Mouse (Mus musculus) stomach, embryonic 16.5 days (tissue): ENCODE results near the gene Nupl1. TPM values are rescaled to one million over a fixed set of nuclear protein-coding genes. Genes with fewer than 3 reads are reported as not detected.

Source experiments
- ATAC-seq: fragments of 200-750 bp; cut with Nextera tagmentation; 2 replicates; pipeline ENCODE4 v1.8.0; 2017; ENCODE audit warnings: moderate number of reproducible peaks, moderate TSS enrichment; ENCODE audit not compliant: insufficient read depth, low FRiP score
- H3K27ac ChIP-seq: fragments of 300-500 bp; sonication (generic); 2 replicates; pipeline ENCODE4 v1.5.1; 2014; ENCODE audit warnings: low read length
- H3K27me3 ChIP-seq: fragments of 300-500 bp; sonication (generic); 2 replicates; pipeline ENCODE4 v1.6.1; 2014; ENCODE audit warnings: low read length, control low read depth, mixed read lengths; ENCODE audit not compliant: control insufficient read depth, insufficient read depth
- H3K36me3 ChIP-seq: fragments of 300-500 bp; sonication (generic); 2 replicates; pipeline ENCODE4 v1.6.1; 2014; ENCODE audit warnings: low read length; ENCODE audit not compliant: control insufficient read depth, insufficient read depth
- H3K4me1 ChIP-seq: fragments of 300-500 bp; sonication (generic); 2 replicates; pipeline ENCODE4 v1.6.1; 2014; ENCODE audit warnings: low read length, control low read depth, mixed read lengths; ENCODE audit not compliant: control insufficient read depth, insufficient read depth
- H3K4me2 ChIP-seq: fragments of 300-500 bp; sonication (generic); 2 replicates; pipeline ENCODE4 v1.6.1; 2014; ENCODE audit warnings: low read depth, low read length, mixed read lengths
- H3K4me3 ChIP-seq: fragments of 300-500 bp; sonication (generic); replicated peaks from 2 replicates; pipeline ENCODE4 v1.5.1; 2014; ENCODE audit warnings: mild to moderate bottlenecking, low read length
- H3K9ac ChIP-seq: fragments of 300-500 bp; sonication (generic); 2 replicates; pipeline ENCODE4 v1.6.1; 2014; ENCODE audit warnings: low read length
- H3K9me3 ChIP-seq: fragments of 300-500 bp; sonication (generic); replicated peaks from 2 replicates; pipeline ENCODE4 v1.6.1; 2016; ENCODE audit warnings: low read length, control low read depth; ENCODE audit not compliant: control insufficient read depth
- WGBS: fragments of 180-500 bp; shearing (Covaris S2); extraction: QIAGEN DNeasy Blood & Tissue Kit; methylation state at CpG from one replicate; pipeline ENCODE4 v1.1.7; 2014; 5-methylcytosine and 5-hydroxymethylcytosine counted together
- polyA plus RNA-seq: library from polyadenylated mRNA; unstranded; fragments of >200 nt; fragmentation: Nextera tagmentation; extraction: Ambion mirVana; gene quantifications from 2 replicates; pipeline ENCODE4 v1.2.1, GENCODE M21; 2015

Gene Nupl1
- 0.08 and 0.10 TPM in 2 replicates for polyA plus RNA-seq

DNA sequence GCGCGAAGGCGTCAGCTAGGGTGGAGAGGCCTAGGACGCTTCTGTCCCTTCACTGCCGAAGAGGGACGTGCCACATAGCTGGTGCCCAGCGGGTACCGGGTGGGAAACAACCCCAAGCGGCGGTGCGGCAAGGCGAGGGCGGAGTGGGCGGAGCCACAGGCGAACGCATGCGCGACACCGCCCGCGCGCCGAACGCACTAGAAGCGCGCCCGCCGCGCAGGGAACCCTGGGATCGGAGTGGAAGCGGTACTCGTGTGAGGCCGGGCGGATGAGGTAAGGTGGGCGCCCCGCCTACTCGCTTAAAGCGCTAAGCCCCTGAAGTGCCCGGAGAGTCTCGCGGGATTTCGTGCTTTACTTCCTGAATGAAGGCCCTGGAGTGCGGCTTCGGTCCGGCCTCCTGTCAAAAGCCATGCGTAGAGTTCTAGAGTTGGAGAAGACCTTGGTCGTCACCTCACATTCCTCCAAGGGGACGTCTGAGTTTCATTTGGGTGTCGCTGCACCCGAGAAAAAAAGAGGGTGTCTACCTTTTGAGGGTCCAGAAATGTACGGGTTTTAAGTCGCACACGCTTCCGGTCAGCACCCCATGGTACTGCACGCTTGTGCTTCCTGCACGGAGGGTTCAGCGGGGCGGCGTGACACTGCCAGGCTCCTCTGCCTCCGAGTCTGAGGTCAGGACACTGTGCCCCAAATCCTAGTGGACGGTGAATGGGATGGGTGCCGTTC lies at the start of gene Nupl1, which contains the start of gene Gm49336:
Gene Nupl1, minus strand, starts transcription at position 151 of the 723 bp plus-strand sequence.
Gene Gm49336, minus strand, starts transcription at position 227 of the 723 bp plus-strand sequence.
- no peaks in the 10 kb centered on the region for H3K27me3 ChIP-seq
- peak within 1 kb of the TSS; percentile 94 for H3K4me3 ChIP-seq
- peak within 1 kb of the TSS; percentile 77 for H3K4me2 ChIP-seq
- no peaks in the 10 kb centered on the region for H3K36me3 ChIP-seq
- H3K9ac ChIP-seq, result peak within 1 kb of the TSS; percentile 96
- H3K27ac ChIP-seq, result peak within 1 kb of the TSS; percentile 94
- peaks cover 14% of the 10 kb centered on the region for H3K4me1 ChIP-seq
- ATAC-seq, result peak; percentile 99
- no peaks in the 10 kb centered on the region for H3K9me3 ChIP-seq
- WGBS, result under 1% methylated on average over 62 of the region's 62 CpGs

DNA sequence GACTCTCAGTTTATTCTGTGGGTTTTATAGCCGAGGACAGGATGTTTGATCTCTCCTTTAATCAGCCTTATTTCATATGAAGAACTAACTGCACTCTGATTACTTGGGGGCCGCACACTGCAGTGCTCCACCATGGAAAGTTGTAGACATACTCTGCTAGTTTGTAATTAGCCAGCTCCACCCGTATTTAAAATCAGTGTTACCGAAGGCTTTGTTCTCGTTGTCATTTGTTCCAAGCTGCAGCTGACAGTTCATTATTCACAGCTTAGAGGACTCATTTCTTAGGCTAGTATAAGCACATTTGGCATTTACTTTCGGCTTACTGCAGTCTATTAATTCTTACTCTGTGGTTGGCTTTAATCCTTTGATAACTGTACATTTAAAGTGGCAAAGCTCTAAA lies 49.8 kb upstream of the Nupl1 start:
- H3K36me3 ChIP-seq, result no peaks in the 10 kb centered on the region; the same call in 1 of the 2 replicates
- H3K4me1 ChIP-seq, result no peaks in the 10 kb centered on the region
- no peak overlapping the region for H3K27ac ChIP-seq
- H3K4me2 ChIP-seq, result no peak overlapping the region
- no peak overlapping the region for H3K4me3 ChIP-seq
- no peaks in the 10 kb centered on the region for H3K9me3 ChIP-seq
- WGBS, result 54% methylated on average over 6 of the region's 6 CpGs
- no peak for ATAC-seq
- H3K9ac ChIP-seq, result no peak overlapping the region
- no peaks in the 10 kb centered on the region for H3K27me3 ChIP-seq

DNA sequence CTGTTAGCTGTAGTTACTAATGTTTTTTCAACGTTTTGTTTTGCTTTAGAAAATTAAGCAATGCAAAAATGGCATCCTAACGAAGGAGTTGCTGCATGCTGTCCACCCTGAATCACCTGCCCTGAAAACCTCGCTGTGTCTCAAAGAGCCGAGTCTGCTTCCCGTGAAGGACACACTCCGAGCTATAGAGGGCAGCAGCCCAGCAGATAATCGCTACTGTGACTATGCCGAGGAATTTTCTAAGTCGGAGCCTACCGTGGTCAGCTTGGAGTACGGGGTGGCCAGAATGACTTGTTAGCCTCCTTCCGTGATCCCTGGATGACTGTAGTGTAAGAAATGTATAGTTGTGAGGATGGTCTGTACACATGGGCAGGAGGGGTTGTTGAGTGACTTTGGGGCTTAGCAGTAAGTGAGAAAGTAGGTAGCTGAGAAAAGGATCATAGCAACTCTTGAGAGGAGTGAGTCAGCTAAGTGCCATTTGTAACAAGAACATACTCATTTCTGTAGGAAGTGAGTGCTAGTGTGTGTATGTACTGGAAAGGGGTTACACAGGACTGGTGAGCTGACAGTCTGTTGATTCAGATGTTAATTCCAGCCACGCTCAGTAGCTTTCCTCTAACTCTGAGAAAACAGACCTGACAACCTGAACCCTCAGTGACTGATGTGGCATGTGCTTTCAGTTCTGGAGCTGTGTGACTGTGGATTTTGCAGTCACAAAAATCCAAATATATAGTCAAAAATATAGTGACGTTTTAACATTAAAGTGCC lies 49.2 kb upstream of the Nupl1 start:
- Histone ChIP-seq H3K4me3 (no peak overlapping the region), H3K4me1 (no peaks in the 10 kb centered on the region), H3K9ac (no peak overlapping the region), H3K27me3 (no peaks in the 10 kb centered on the region), H3K9me3 (no peaks in the 10 kb centered on the region), H3K36me3 (no peaks in the 10 kb centered on the region; the same call in 1 of the 2 replicates), H3K4me2 (no peak overlapping the region), H3K27ac (no peak overlapping the region)
- no peak for ATAC-seq
- WGBS, result 77% methylated on average over 14 of the region's 14 CpGs

DNA sequence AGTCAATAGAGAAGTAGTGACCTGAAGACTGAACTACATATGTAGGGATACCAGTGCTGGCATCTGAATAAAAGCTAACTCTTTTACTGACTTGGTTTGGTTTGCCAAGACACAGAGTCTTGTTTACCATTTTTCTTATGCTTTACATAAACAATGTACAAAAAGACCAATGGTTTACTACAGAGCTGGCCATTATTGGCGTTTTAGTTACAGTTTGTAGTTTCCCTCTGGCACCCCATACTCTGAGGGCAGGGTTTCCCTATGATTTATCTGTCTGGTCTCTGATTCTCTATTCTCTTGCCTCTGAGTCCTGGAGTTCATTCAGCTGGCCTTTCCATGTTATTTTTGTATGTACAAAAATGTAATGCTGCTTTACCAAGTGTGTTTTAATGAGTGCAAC lies 44.3 kb upstream of the Nupl1 start:
- 40% methylated on average over 1 of the region's 1 CpGs for WGBS
- H3K9me3 ChIP-seq, result no peaks in the 10 kb centered on the region
- no peaks in the 10 kb centered on the region for H3K27me3 ChIP-seq
- no peaks in the 10 kb centered on the region for H3K4me1 ChIP-seq
- no peak overlapping the region for H3K27ac ChIP-seq
- no peak overlapping the region for H3K4me2 ChIP-seq
- H3K9ac ChIP-seq, result no peak overlapping the region
- no peak overlapping the region for H3K4me3 ChIP-seq
- ATAC-seq, result no peak
- peaks cover 3% of the 10 kb centered on the region; the same call in 1 of the 2 replicates for H3K36me3 ChIP-seq

DNA sequence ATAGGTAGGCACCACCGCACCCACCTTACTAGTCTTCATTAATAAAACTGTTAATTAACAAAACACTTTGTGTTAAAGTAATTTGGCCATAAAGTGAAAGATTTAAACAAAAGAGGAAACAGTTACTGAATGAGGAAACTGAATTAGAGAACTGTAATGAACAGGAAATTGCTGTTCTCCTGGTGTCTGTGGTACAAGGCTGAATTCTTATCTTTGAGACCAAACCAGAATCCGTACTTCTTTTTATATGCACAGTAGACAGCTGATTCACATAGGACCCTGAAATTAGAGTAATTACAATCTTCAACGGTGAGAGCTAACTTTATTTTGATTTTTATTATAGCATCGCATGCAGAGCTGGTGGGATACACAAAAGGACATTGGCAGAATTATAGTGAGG lies 39.1 kb upstream of the Nupl1 start:
- no peak for ATAC-seq
- Histone ChIP-seq H3K36me3 (peaks cover 3% of the 10 kb centered on the region; the same call in 1 of the 2 replicates), H3K4me1 (no peaks in the 10 kb centered on the region), H3K4me3 (no peak overlapping the region), H3K27ac (no peak overlapping the region), H3K9ac (no peak overlapping the region), H3K9me3 (no peaks in the 10 kb centered on the region), H3K27me3 (no peaks in the 10 kb centered on the region), H3K4me2 (no peak overlapping the region)
- WGBS, result 88% methylated on average over 4 of the region's 4 CpGs

DNA sequence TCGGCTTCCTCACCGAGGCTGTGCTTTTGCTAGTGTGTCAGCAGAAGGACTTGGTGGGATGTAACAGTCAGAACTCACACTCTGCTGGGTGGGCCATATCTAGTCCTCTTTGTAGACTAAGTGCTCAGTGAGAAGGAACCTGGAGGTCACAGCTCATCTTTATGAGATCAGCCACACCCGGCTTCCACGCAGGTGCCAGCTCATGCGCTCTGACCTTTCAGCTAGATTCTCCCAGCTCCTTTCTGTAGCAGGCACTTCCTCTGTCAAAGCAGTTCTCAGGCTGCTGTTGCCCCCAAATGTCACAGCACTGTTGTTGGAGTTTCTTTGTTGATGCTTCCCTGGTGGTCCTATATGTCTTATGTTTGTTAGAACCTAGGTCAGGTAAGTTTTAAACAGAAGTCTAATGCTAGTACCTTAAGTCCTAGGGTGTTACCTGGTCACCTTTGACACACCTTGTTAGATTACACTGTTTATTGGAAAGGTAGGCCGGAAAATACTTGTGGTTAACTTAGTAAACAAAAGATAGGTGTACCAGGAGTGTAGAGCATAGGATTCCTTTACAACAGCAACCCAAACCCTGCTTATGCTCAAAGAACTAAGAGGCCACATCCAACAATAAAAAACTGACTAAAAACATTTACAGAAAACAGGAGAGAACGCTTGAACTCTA lies 35.1 kb upstream of the Nupl1 start:
- Histone ChIP-seq H3K27me3 (no peaks in the 10 kb centered on the region), H3K36me3 (no peaks in the 10 kb centered on the region), H3K9me3 (no peaks in the 10 kb centered on the region), H3K4me3 (no peak overlapping the region), H3K27ac (peak overlapping the region; percentile 4; the same call in 1 of the 2 replicates), H3K4me1 (no peaks in the 10 kb centered on the region), H3K9ac (no peak overlapping the region), H3K4me2 (no peak overlapping the region)
- ATAC-seq, result 0 out of 2 replicates have a peak, but pooled peaks have one; percentile 40
- 72% methylated on average over 7 of the region's 7 CpGs for WGBS

DNA sequence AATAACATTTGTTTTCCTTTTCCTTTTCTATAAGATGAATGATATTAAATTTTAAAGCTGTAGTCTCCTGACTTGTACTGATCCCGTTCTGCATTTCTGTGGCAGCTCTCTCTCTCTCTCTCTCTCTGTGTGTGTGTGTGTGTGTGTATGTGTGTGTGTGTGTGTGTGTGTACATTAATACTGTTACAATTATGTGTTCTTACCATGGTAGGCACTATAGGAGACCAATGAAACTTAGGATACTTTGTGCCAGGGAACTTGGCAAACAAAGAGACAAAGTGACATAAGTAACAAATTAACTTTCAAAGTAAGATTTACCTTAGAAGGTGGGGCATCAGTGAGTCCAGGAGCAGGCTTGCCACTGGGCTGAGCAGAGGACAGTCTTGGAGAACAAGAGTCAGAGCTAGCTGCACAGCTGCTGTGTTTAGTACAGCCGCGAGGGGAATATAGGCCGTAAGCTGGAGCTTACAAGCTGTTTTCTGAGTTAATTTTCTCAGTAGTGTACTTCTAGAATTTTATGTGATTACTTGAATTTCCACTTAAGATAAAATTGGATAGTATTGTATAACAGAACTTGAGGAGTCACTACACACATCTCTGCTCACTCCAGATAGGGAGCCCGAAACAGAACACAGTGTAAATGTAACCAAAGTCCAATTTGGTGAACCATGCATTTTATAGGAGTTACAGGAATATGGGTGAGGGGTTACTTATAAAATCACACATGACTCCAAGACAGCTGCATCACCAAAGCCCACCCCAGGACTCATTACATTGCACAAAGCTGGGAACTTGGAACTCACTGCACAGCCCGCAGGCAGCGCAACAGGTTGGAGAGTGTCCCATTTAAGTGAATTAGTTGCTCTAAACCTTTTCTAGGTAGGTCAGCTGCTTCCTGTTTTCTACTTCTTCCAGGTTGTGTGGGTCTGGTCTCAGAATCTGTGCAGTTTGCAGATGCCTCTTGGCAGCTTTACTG lies 24.4 kb upstream of the Nupl1 start:
- H3K4me3 ChIP-seq, result no peak overlapping the region
- WGBS, result 71% methylated on average over 7 of the region's 7 CpGs
- H3K9me3 ChIP-seq, result no peaks in the 10 kb centered on the region
- peak; percentile 90 for ATAC-seq
- peaks cover 5% of the 10 kb centered on the region; the same call in 1 of the 2 replicates for H3K4me1 ChIP-seq
- H3K36me3 ChIP-seq, result no peaks in the 10 kb centered on the region
- no peak overlapping the region for H3K9ac ChIP-seq
- H3K27ac ChIP-seq, result peak overlapping the region; percentile 82
- H3K4me2 ChIP-seq, result no peak overlapping the region
- H3K27me3 ChIP-seq, result no peaks in the 10 kb centered on the region

DNA sequence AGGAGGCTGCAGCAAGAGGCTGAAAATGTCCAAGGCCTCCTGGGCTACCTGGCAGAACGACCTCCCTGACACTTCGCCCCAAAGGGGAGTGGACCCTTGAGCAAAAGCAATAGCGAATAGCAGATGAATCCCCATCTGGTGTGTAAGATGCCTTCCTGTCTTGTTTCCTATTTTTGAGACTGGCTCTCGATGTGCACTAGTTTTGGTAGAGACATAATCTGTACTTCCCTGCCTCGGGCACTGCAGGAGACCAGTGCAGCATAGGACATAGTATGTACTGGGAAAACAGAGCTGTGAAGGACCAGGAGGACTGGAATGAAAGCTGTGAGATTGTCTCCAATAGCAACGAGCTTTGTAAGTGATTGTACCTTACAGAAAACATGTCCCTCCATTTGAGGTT lies 22.1 kb upstream of the Nupl1 start:
- WGBS, result 68% methylated on average over 6 of the region's 6 CpGs
- H3K4me1 ChIP-seq, result peaks cover 8% of the 10 kb centered on the region; the same call in 1 of the 2 replicates
- H3K9me3 ChIP-seq, result no peaks in the 10 kb centered on the region
- no peaks in the 10 kb centered on the region for H3K27me3 ChIP-seq
- H3K9ac ChIP-seq, result no peak overlapping the region
- peak overlapping the region; percentile 25; the same call in 1 of the 2 replicates for H3K27ac ChIP-seq
- no peak overlapping the region for H3K4me3 ChIP-seq
- H3K36me3 ChIP-seq, result no peaks in the 10 kb centered on the region
- no peak overlapping the region for H3K4me2 ChIP-seq
- ATAC-seq, result no peak
